Mouse (Mus musculus) neural tube, embryonic 14.5 days (tissue): ENCODE measurements around the gene Tdpoz1. TPM values are rescaled to one million over a fixed set of nuclear protein-coding genes. Genes with fewer than 3 reads are reported as not detected.

ENCODE experiments used
- polyA plus RNA-seq: library from polyadenylated mRNA; unstranded; fragments of >200 nt; fragmentation: Nextera tagmentation; extraction: Ambion mirVana; gene quantifications from 2 replicates; pipeline ENCODE4 v1.2.1, GENCODE M21; 2014

Tdpoz1 gene
- polyA plus RNA-seq, 1 experiment from 2014 or later: not detected

Other genes with a start within 250 kb of the Tdpoz1 start
- 1.3 and 1.4 TPM in 2 replicates for gene Tchh, start 234.0 kb downstream of the Tdpoz1 start, polyA plus RNA-seq
- gene Tchhl1, start 207.6 kb downstream of the Tdpoz1 start, polyA plus RNA-seq: 0.13 TPM in 1 of 2 replicates, not detected in the other
- gene S100a11, start 155.8 kb downstream of the Tdpoz1 start, polyA plus RNA-seq: 104 and 220 TPM in 2 replicates
- gene S100a10, start 121.2 kb downstream of the Tdpoz1 start, polyA plus RNA-seq: 176 and 300 TPM in 2 replicates
- gene Tdpoz2, start 23.6 kb downstream of the Tdpoz1 start, polyA plus RNA-seq: not detected in 2 replicates
- not detected in 2 replicates for gene Gm37596, start 16.8 kb upstream of the Tdpoz1 start, polyA plus RNA-seq
- gene Gm5773, start 96.7 kb upstream of the Tdpoz1 start, polyA plus RNA-seq: not detected in 2 replicates
- gene Tdpoz4, start 120.1 kb upstream of the Tdpoz1 start, polyA plus RNA-seq: not detected in 2 replicates
- not detected in 2 replicates for gene Tdpoz3, start 149.7 kb upstream of the Tdpoz1 start, polyA plus RNA-seq